Mouse (Mus musculus) myocyte (in vitro differentiated cells): ENCODE measurements around the gene Creb5. TPM values are rescaled to one million over a fixed set of nuclear protein-coding genes. Genes with fewer than 3 reads are reported as not detected.

Source experiments
- H3K27me3 ChIP-seq: one replicate; pipeline ENCODE4 v1.6.1; 2011; ENCODE audit not compliant: control insufficient read depth, insufficient read depth, insufficient read length
- H3K36me3 ChIP-seq: one replicate; pipeline ENCODE4 v1.6.1; 2011; ENCODE audit not compliant: control insufficient read depth, insufficient read depth
- H3K4me2 ChIP-seq: one replicate; pipeline ENCODE4 v1.6.1; 2011; ENCODE audit warnings: low read depth, control low read depth
- H3K4me3 ChIP-seq: one replicate; pipeline ENCODE4 v1.5.1; 2011; ENCODE audit warnings: mild to moderate bottlenecking, control low read depth, moderate library complexity
- H3K79me2 ChIP-seq: one replicate; pipeline ENCODE4 v1.6.1; 2011; ENCODE audit not compliant: control insufficient read depth, insufficient read depth
- H3ac ChIP-seq: one replicate; pipeline ENCODE4 v1.6.1; 2011; ENCODE audit not compliant: control insufficient read depth, insufficient read length
- CEBPB ChIP-seq: IDR thresholded peaks from 2 replicates; pipeline ENCODE4 v1.6.1; 2011; ENCODE audit warnings: mild to moderate bottlenecking, moderate library complexity; ENCODE audit not compliant: poor library complexity, insufficient read depth, severe bottlenecking
- E2F4 ChIP-seq: IDR thresholded peaks from one replicate; pipeline ENCODE4 v1.6.1; 2011; ENCODE audit warnings: mild to moderate bottlenecking, control low read depth, moderate library complexity; ENCODE audit not compliant: insufficient read depth
- MAX ChIP-seq: IDR thresholded peaks from one replicate; pipeline ENCODE4 v1.6.1; 2011; ENCODE audit warnings: low read depth, mild to moderate bottlenecking, control low read depth
- MYOD1 ChIP-seq, 3 experiments: IDR thresholded peaks; one replicate each; pipeline ENCODE4 v1.6.1; 2011; ENCODE audit warnings: control low read depth in 2 of 3, low read depth in 2 of 3, mild to moderate bottlenecking in 2 of 3, moderate library complexity in 1 of 3; ENCODE audit not compliant: insufficient read length in 2 of 3, control insufficient read depth in 1 of 3
- MYOG ChIP-seq, 3 experiments: IDR thresholded peaks; one replicate each; pipeline ENCODE4 v1.6.1; 2011; ENCODE audit warnings: control low read depth in 2 of 3, low read depth in 2 of 3, mild to moderate bottlenecking in 2 of 3; ENCODE audit not compliant: insufficient read length in 2 of 3, control insufficient read depth in 1 of 3, insufficient read depth in 1 of 3
- POLR2A ChIP-seq: IDR thresholded peaks from one replicate; pipeline ENCODE4 v1.6.1; 2011; ENCODE audit warnings: low read depth, mild to moderate bottlenecking, control low read depth, moderate library complexity; ENCODE audit not compliant: insufficient read length
- POLR2AphosphoS2 ChIP-seq: IDR thresholded peaks from one replicate; pipeline ENCODE4 v1.6.1; 2011; ENCODE audit warnings: low read depth, control low read depth; ENCODE audit not compliant: insufficient read length
- REST ChIP-seq: IDR thresholded peaks from one replicate; pipeline ENCODE4 v1.6.1; 2011; ENCODE audit warnings: mild to moderate bottlenecking, control low read depth, moderate library complexity; ENCODE audit not compliant: insufficient read depth, insufficient read length
- SRF ChIP-seq: IDR thresholded peaks from one replicate; pipeline ENCODE4 v1.6.1; 2011; ENCODE audit warnings: low read depth; ENCODE audit not compliant: control insufficient read depth, insufficient read length
- TCF12 ChIP-seq: IDR thresholded peaks from one replicate; pipeline ENCODE4 v1.6.1; 2011; ENCODE audit warnings: mild to moderate bottlenecking, control low read depth; ENCODE audit not compliant: poor library complexity, insufficient read depth, severe bottlenecking
- TCF3 ChIP-seq: IDR thresholded peaks from one replicate; pipeline ENCODE4 v1.6.1; 2011; ENCODE audit warnings: low read depth, control low read depth; ENCODE audit not compliant: insufficient read length
- USF1 ChIP-seq: IDR thresholded peaks from one replicate; pipeline ENCODE4 v1.6.1; 2011; ENCODE audit warnings: low read depth, mild to moderate bottlenecking, control low read depth, moderate library complexity
- polyA plus RNA-seq: library from polyadenylated mRNA; unstranded; fragments of >200 nt; fragmentation: generic; extraction: Trizol; gene quantifications from one replicate; pipeline ENCODE4 v1.2.1, GENCODE M21; 2012; ENCODE audit warnings: missing spikeins

Creb5 gene
- polyA plus RNA-seq, 1 experiment = 1.4 TPM

GRCm38 (mm10) chr6:53470559-53470958 is 183.5 kb downstream of the Creb5 start:
- TF ChIP-seq SRF = no peak
- TF ChIP-seq E2F4 = no peak
- no peak for TF ChIP-seq CEBPB
- TF ChIP-seq MAX = no peak
- TF ChIP-seq TCF12 = no peak
- TF ChIP-seq POLR2A = no peak
- no peak for TF ChIP-seq TCF3
- TF ChIP-seq MYOD1 (IDR thresholded peaks at IDR 0.05; ENCODE audit: control insufficient read depth in 1 of 3, insufficient read length in 2 of 3, low read depth in 2 of 3) = no peak
- TF ChIP-seq USF1 = no peak
- TF ChIP-seq MYOG (IDR thresholded peaks at IDR 0.05; ENCODE audit: control insufficient read depth in 1 of 3, insufficient read depth in 1 of 3, insufficient read length in 2 of 3, low read depth in 2 of 3) = no peak
- TF ChIP-seq POLR2AphosphoS2 = no peak
- TF ChIP-seq REST = no peak
- Histone ChIP-seq H3K79me2 (no peaks in the 10 kb centered on the region), H3K4me3 (no peak overlapping the region), H3K27me3 (no peaks in the 10 kb centered on the region), H3K36me3 (no peaks in the 10 kb centered on the region), H3K4me2 (no peak overlapping the region), H3ac (no peak overlapping the region)

GRCm38 (mm10) chr6:53470999-53471591 is 184.0 kb downstream of the Creb5 start:
- Histone ChIP-seq H3ac (no peak overlapping the region), H3K36me3 (no peaks in the 10 kb centered on the region), H3K4me2 (no peak overlapping the region), H3K4me3 (no peak overlapping the region), H3K79me2 (no peaks in the 10 kb centered on the region), H3K27me3 (no peaks in the 10 kb centered on the region)
- TF ChIP-seq TCF12 = no peak
- TF ChIP-seq USF1 = no peak
- no peak for TF ChIP-seq CEBPB
- no peak for TF ChIP-seq POLR2AphosphoS2
- TF ChIP-seq SRF = no peak
- no peak for TF ChIP-seq TCF3
- TF ChIP-seq POLR2A = no peak
- TF ChIP-seq MYOG (IDR thresholded peaks at IDR 0.05; ENCODE audit: control insufficient read depth in 1 of 3, insufficient read depth in 1 of 3, insufficient read length in 2 of 3, low read depth in 2 of 3) = no peak

- no peaks in the 10 kb centered on the region for H3K27me3 ChIP-seq
- no peak overlapping the region for H3K4me2 ChIP-seq
- H3K79me2 ChIP-seq = no peaks in the 10 kb centered on the region
- H3K36me3 ChIP-seq = no peaks in the 10 kb centered on the region
- H3K4me3 ChIP-seq = no peak overlapping the region
- H3ac ChIP-seq = no peak overlapping the region
- TF ChIP-seq SRF (no peak), USF1 (no peak), MYOG (IDR thresholded peaks at IDR 0.05; ENCODE audit: control insufficient read depth in 1 of 3, insufficient read depth in 1 of 3, insufficient read length in 2 of 3, low read depth in 2 of 3) (no peak), CEBPB (no peak), REST (no peak), TCF3 (no peak), POLR2A (no peak), MAX (no peak), MYOD1 (IDR thresholded peaks at IDR 0.05; ENCODE audit: control insufficient read depth in 1 of 3, insufficient read length in 2 of 3, low read depth in 2 of 3) (no peak)
Measured at GRCm38 (mm10) chr6:53472751-53473150, 185.7 kb downstream of the Creb5 start.

GRCm38 (mm10) chr6:53477501-53477900 is 190.4 kb downstream of the Creb5 start:
- no peaks in the 10 kb centered on the region for H3K36me3 ChIP-seq
- TF ChIP-seq SRF = no peak
- no peak for TF ChIP-seq TCF12
- H3K79me2 ChIP-seq = no peaks in the 10 kb centered on the region
- no peak overlapping the region for H3K4me3 ChIP-seq
- H3ac ChIP-seq = no peak overlapping the region
- H3K4me2 ChIP-seq = no peak overlapping the region
- no peaks in the 10 kb centered on the region for H3K27me3 ChIP-seq

- no peaks in the 10 kb centered on the region for H3K36me3 ChIP-seq
- H3K4me2 ChIP-seq = no peak overlapping the region
- TF ChIP-seq TCF3 = no peak
- TF ChIP-seq TCF12 = no peak
- no peak for TF ChIP-seq E2F4
- no peak for TF ChIP-seq REST
- no peak for TF ChIP-seq SRF
- TF ChIP-seq CEBPB = no peak
- no peak for TF ChIP-seq MYOG (IDR thresholded peaks at IDR 0.05; ENCODE audit: control insufficient read depth in 1 of 3, insufficient read depth in 1 of 3, insufficient read length in 2 of 3, low read depth in 2 of 3)
- TF ChIP-seq MYOD1 (IDR thresholded peaks at IDR 0.05; ENCODE audit: control insufficient read depth in 1 of 3, insufficient read length in 2 of 3, low read depth in 2 of 3) = no peak
- TF ChIP-seq POLR2AphosphoS2 = no peak
- no peak for TF ChIP-seq USF1
- no peak for TF ChIP-seq MAX
- no peak for TF ChIP-seq POLR2A
- no peak overlapping the region for H3K4me3 ChIP-seq
- H3K79me2 ChIP-seq = no peaks in the 10 kb centered on the region
- no peak overlapping the region for H3ac ChIP-seq
- H3K27me3 ChIP-seq = no peaks in the 10 kb centered on the region
Measured at GRCm38 (mm10) chr6:53490917-53491316, 203.8 kb downstream of the Creb5 start.
